Mouse (Mus musculus) neural tube, embryonic 11.5 days (tissue): ENCODE results near the gene Acap2. TPM values are rescaled to one million over a fixed set of nuclear protein-coding genes. Genes with fewer than 3 reads are reported as not detected.

ENCODE experiments used
- ATAC-seq: fragments of 200-750 bp; cut with Nextera tagmentation; 2 replicates; pipeline ENCODE4 v1.8.0; 2017; ENCODE audit warnings: moderate number of reproducible peaks, mild to moderate bottlenecking, moderate TSS enrichment, moderate library complexity; ENCODE audit not compliant: insufficient read depth, low FRiP score, low TSS enrichment
- DNase-seq: peaks from one replicate; pipeline ENCODE4 v3.0.0-alpha.2; 2015; ENCODE audit warnings: low spot score
- H3K27ac ChIP-seq: fragments of 300-500 bp; sonication (generic); 2 replicates; pipeline ENCODE4 v1.5.1; 2014; ENCODE audit warnings: low read depth, mild to moderate bottlenecking, low read length
- H3K27me3 ChIP-seq: fragments of 300-500 bp; sonication (generic); 2 replicates; pipeline ENCODE4 v1.6.1; 2014; ENCODE audit warnings: mild to moderate bottlenecking, low read length, mixed read lengths; ENCODE audit not compliant: control insufficient read depth, insufficient read depth
- H3K36me3 ChIP-seq: fragments of 300-500 bp; sonication (generic); 2 replicates; pipeline ENCODE4 v1.6.1; 2014; ENCODE audit warnings: mild to moderate bottlenecking, low read length, moderate library complexity, mixed read lengths; ENCODE audit not compliant: control insufficient read depth, insufficient read depth
- H3K4me1 ChIP-seq: fragments of 300-500 bp; sonication (generic); 2 replicates; pipeline ENCODE4 v1.6.1; 2014; ENCODE audit warnings: low read length, mixed read lengths; ENCODE audit not compliant: control insufficient read depth, insufficient read depth
- H3K4me2 ChIP-seq: fragments of 300-500 bp; sonication (generic); 2 replicates; pipeline ENCODE4 v1.6.1; 2014; ENCODE audit warnings: low read depth, mild to moderate bottlenecking, moderate library complexity
- H3K4me3 ChIP-seq: fragments of 300-500 bp; sonication (generic); 2 replicates; pipeline ENCODE4 v1.5.1; 2014; ENCODE audit warnings: low read depth, low read length
- H3K9ac ChIP-seq: fragments of 300-500 bp; sonication (generic); 2 replicates; pipeline ENCODE4 v1.6.1; 2014; ENCODE audit warnings: mild to moderate bottlenecking, low read length
- H3K9me3 ChIP-seq: fragments of 300-500 bp; sonication (generic); 2 replicates; pipeline ENCODE4 v1.6.1; 2016; ENCODE audit warnings: low read length; ENCODE audit not compliant: control insufficient read depth
- WGBS: fragments of 180-500 bp; shearing (Covaris S2); extraction: QIAGEN DNeasy Blood & Tissue Kit; methylation state at CpG from one replicate; pipeline ENCODE4 v1.1.7; 2014; 5-methylcytosine and 5-hydroxymethylcytosine counted together
- polyA plus RNA-seq: library from polyadenylated mRNA; unstranded; fragments of >200 nt; fragmentation: Nextera tagmentation; extraction: Ambion mirVana; gene quantifications from 2 replicates; pipeline ENCODE4 v1.2.1, GENCODE M21; 2014

The Acap2 gene
- polyA plus RNA-seq, 1 experiment from 2014 or later, result 22.1 TPM

DNA sequence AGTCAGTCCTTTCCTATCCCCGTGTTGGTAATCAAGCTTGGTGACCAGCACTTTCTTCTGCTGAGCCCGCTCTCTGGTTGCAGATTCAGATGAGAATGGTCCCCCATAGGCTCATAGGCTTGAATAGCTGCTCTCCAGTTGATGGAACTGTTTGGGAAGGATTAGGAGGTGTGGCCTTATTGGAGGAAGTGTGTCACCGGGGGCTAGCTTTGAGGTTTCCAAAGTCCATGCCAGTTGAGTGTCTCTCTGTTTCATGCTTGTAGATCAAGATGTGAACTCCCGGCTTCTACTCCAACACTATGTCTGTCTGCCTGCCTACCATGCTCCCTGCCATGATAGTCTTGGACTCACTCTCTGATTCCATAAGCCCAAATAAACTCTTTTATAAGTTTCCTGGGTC is 14.2 kb upstream of the Acap2 start:
- H3K36me3 ChIP-seq, result no peaks in the 10 kb centered on the region
- no peaks in the 10 kb centered on the region; the same call in 1 of the 2 replicates for H3K9me3 ChIP-seq
- no peaks in the 10 kb centered on the region for H3K27me3 ChIP-seq
- no peak overlapping the region for H3K27ac ChIP-seq
- H3K4me2 ChIP-seq, result no peak overlapping the region
- ATAC-seq (no peak), DNase-seq (no peak)
- 94% methylated on average over 4 of the region's 4 CpGs for WGBS
- no peak overlapping the region for H3K9ac ChIP-seq
- H3K4me1 ChIP-seq, result no peaks in the 10 kb centered on the region
- H3K4me3 ChIP-seq, result no peak overlapping the region

DNA sequence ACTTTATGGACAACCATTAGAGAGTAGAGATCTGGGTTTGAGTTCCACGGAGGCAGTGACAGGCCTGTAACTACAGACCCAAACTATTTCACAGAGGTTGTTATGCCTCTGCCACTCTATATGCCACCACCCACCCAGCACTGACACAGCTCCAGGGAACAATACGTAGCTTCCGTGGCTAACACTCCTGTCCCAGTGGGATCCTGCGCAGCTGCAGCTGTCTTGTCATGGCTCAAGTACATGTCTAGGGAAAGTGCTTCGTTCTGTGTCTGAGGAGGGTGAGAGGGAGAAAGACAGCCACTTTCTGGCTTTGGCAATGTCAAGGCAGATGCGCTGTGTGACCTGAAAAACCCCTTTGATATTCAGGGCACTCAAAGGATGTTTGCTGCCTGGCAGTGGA is 12.4 kb upstream of the Acap2 start:
- Histone ChIP-seq H3K27ac (no peak overlapping the region), H3K9ac (no peak overlapping the region), H3K27me3 (no peaks in the 10 kb centered on the region), H3K4me1 (no peaks in the 10 kb centered on the region), H3K36me3 (no peaks in the 10 kb centered on the region), H3K9me3 (no peaks in the 10 kb centered on the region; the same call in 1 of the 2 replicates), H3K4me3 (no peak overlapping the region), H3K4me2 (no peak overlapping the region)
- WGBS, result 85% methylated on average over 6 of the region's 6 CpGs
- DNase-seq, result no peak
- no peak for ATAC-seq

DNA sequence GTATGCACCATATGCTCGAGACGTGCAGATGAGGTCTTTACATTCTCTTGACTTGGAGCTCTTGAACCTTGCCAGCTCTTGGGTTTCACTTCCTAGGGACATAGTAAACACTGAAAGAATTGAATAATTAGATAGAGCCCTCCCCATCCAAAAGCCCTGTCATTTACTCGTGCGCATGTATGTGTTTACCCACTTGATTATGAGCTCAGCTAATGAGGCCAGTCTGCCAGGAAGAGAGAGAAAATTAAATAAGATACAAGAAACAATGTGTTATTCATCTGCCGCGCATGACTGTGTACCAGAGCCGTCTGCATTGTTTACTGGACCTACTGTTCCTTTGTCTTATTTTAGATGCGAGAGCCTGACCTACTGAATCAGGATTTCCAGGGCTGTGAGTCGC is 10.5 kb upstream of the Acap2 start:
- ATAC-seq (no peak), DNase-seq (no peak)
- 87% methylated on average over 9 of the region's 9 CpGs for WGBS
- Histone ChIP-seq H3K9ac (no peak overlapping the region), H3K27ac (no peak overlapping the region), H3K36me3 (no peaks in the 10 kb centered on the region), H3K4me2 (no peak overlapping the region), H3K27me3 (no peaks in the 10 kb centered on the region), H3K4me1 (no peaks in the 10 kb centered on the region), H3K9me3 (no peaks in the 10 kb centered on the region), H3K4me3 (no peak overlapping the region)

DNA sequence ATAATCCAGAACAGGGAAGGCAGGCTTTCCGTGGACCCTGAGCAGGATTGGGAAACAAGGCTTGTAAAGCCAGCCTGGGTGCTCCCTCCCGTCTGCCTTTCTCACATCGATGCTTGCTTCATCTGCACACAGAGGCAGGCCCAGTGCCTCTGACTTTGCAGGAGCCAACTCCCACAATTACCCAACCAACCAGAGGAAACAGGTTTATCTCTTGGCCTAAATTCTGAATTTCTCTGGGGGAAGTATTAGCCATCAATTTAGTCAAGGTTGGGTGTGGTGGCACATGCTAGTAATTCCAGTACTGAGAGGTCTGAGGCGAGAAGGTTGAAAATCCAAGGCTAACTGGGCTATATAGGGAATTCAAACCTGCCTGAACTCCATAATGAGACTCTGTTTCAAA is 9.4 kb upstream of the Acap2 start:
- Histone ChIP-seq H3K9me3 (no peaks in the 10 kb centered on the region), H3K27me3 (no peaks in the 10 kb centered on the region), H3K27ac (no peak overlapping the region), H3K9ac (no peak overlapping the region), H3K36me3 (no peaks in the 10 kb centered on the region), H3K4me1 (no peaks in the 10 kb centered on the region), H3K4me3 (no peak overlapping the region), H3K4me2 (no peak overlapping the region)
- no peak for DNase-seq
- no peak for ATAC-seq
- WGBS, result 78% methylated on average over 4 of the region's 4 CpGs

DNA sequence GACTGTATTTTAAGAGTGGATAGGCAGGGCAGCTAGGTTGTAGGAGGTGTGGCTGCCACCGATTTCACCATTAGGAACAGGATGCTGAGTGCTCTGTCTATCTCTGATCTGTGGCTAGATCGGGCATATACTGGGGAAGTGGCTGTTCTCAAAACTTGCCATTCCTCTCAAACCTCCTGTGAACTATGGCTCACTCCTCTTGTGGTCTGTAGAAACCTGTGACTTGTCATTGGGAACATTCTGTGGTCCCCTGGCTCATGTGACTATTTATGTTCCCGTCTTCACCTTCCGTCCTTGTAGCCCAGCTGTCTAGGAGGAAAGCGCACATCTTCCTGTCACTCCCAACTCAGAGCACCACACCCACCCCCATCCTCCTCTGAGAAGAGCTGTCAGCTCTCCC is 8.9 kb upstream of the Acap2 start:
- H3K27me3 ChIP-seq, result no peaks in the 10 kb centered on the region
- no peaks in the 10 kb centered on the region for H3K9me3 ChIP-seq
- ATAC-seq, result no peak
- H3K4me1 ChIP-seq, result no peaks in the 10 kb centered on the region
- H3K27ac ChIP-seq, result no peak overlapping the region
- 73% methylated on average over 5 of the region's 5 CpGs for WGBS
- no peaks in the 10 kb centered on the region for H3K36me3 ChIP-seq
- no peak for DNase-seq
- H3K4me3 ChIP-seq, result no peak overlapping the region
- no peak overlapping the region for H3K9ac ChIP-seq
- H3K4me2 ChIP-seq, result no peak overlapping the region

DNA sequence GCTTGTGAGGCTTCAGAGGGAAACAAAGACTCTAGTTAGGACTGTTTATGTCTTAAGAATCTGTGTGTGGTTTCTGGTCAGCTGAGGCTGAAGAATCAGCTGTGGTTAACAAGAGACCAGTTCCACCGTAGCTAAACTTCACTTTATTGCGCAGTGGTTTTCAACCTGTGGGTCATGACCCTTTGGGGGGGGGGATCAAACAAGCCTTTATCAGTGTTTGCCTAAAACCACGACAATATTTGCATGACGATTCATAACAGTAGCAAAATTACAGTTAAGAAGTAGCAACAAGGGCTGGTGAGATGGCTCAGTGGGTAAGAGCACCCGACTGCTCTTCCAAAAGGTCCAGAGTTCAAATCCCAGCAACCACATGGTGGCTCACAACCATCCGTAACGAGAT is 4.7 kb upstream of the Acap2 start:
- DNase-seq (no peak), ATAC-seq (no peak)
- no peak overlapping the region for H3K27ac ChIP-seq
- no peaks in the 10 kb centered on the region for H3K27me3 ChIP-seq
- H3K4me1 ChIP-seq, result no peaks in the 10 kb centered on the region; the same call in 1 of the 2 replicates
- no peak overlapping the region for H3K9ac ChIP-seq
- H3K9me3 ChIP-seq, result no peaks in the 10 kb centered on the region
- H3K4me2 ChIP-seq, result no peak overlapping the region
- H3K36me3 ChIP-seq, result no peaks in the 10 kb centered on the region
- WGBS, result 87% methylated on average over 5 of the region's 7 CpGs
- H3K4me3 ChIP-seq, result no peak overlapping the region

DNA sequence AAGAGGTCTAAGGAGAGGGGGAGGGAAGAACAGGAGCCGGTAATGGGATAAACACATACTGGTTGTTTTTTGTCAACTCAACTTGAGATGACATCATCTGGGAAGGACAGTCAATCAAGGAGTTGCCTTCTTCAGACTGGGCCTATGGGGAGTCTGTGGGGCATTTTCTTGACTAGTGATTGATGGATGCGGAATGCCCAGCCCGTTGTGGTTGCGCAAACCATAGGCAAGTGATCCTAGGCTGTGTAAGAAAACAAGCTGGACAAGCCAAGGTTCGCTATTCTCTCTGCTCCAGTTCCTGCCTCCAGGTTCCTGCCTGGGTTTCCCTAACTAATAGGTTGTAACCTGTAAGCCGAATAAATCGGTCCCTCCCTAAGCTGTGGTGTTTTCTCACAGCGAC is 4.1 kb upstream of the Acap2 start:
- H3K9me3 ChIP-seq, result no peaks in the 10 kb centered on the region
- no peaks in the 10 kb centered on the region for H3K27me3 ChIP-seq
- no peaks in the 10 kb centered on the region for H3K36me3 ChIP-seq
- no peak for ATAC-seq
- no peaks in the 10 kb centered on the region; the same call in 1 of the 2 replicates for H3K4me1 ChIP-seq
- H3K4me3 ChIP-seq, result no peak overlapping the region
- no peak overlapping the region for H3K27ac ChIP-seq
- H3K9ac ChIP-seq, result no peak overlapping the region
- no peak overlapping the region for H3K4me2 ChIP-seq
- WGBS, result 91% methylated on average over 8 of the region's 8 CpGs
- no peak for DNase-seq

DNA sequence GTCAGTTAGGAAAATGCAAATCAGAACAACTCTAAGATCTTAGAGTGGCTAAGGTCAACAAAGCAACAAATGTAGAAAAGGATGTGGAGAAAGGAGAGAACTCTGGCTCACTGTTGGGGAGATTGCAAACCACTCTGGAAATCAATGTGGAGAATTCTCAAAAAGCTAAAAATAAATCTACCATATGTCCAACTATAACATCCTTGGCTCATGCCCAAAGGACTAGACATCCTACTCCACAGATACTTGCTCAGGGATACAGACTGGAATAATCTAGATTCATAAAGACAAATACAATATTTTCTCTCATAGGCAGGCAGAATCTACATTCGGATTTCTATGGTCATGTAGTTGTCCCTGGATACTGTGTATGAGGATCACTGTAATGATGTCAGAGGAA is 3.2 kb upstream of the Acap2 start:
- no peaks in the 10 kb centered on the region for H3K27me3 ChIP-seq
- H3K9ac ChIP-seq, result no peak overlapping the region
- no peak overlapping the region for H3K27ac ChIP-seq
- peaks cover 5% of the 10 kb centered on the region; the same call in 1 of the 2 replicates for H3K4me1 ChIP-seq
- ATAC-seq (no peak), DNase-seq (no peak)
- no peak overlapping the region for H3K4me2 ChIP-seq
- H3K4me3 ChIP-seq, result no peak overlapping the region
- WGBS, result 76% methylated on average over 1 of the region's 1 CpGs
- H3K9me3 ChIP-seq, result no peaks in the 10 kb centered on the region
- no peaks in the 10 kb centered on the region for H3K36me3 ChIP-seq

DNA sequence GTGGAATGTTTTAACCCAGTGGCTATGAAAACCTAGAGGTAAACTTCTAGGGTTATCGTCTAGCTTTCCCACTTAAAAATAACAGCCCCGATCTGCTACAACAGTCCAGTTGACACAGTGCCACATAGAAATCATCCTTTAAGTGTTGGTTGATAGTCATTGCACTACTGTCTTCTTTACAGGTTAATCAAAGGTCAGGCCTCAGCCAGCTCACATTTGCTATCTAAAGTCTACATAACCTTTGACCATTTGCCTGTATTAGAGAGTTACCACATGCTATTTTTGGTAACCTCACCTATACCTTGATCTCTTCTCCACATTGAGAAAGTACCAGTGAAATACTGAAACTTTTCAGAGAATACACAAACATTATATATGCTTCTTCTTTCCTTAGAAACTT is 659 bp upstream of the Acap2 start:
- Histone ChIP-seq H3K36me3 (no peaks in the 10 kb centered on the region), H3K4me1 (peaks cover 6% of the 10 kb centered on the region; the same call in 1 of the 2 replicates), H3K27me3 (no peaks in the 10 kb centered on the region), H3K4me2 (no peak overlapping the region; the same call in 1 of the 2 replicates), H3K4me3 (no peak overlapping the region), H3K9me3 (no peaks in the 10 kb centered on the region), H3K9ac (no peak overlapping the region), H3K27ac (no peak overlapping the region)
- 86% methylated on average over 2 of the region's 2 CpGs for WGBS
- ATAC-seq (no peak), DNase-seq (no peak)
